Mouse (Mus musculus): ENCODE results near the gene Lrrc8d.
"Not testable (repeated sequence)": the region's sequence is repeated elsewhere in the genome, so short reads cannot be mapped to it uniquely, and the experiment has no call there.

Gene Lrrc8d

GRCm38 (mm10) chr5:105865110-105865628 lies 165.4 kb downstream of the Lrrc8d start:
- DNase-seq, result not testable (repeated sequence)

GRCm38 (mm10) chr5:105867427-105867826 lies 167.7 kb downstream of the Lrrc8d start:
- no peak for DNase-seq

GRCm38 (mm10) chr5:105867841-105868447 lies 168.2 kb downstream of the Lrrc8d start:
- DNase-seq, result peak; percentile 73

GRCm38 (mm10) chr5:105868593-105868992 lies 168.8 kb downstream of the Lrrc8d start:
- DNase-seq, result peak; percentile 82

- DNase-seq, result no peak
These were observed 170.0 kb downstream of the Lrrc8d start for GRCm38 (mm10) chr5:105869739-105870138.

- no peak for DNase-seq
These were observed 171.4 kb downstream of the Lrrc8d start for GRCm38 (mm10) chr5:105871140-105871539.

GRCm38 (mm10) chr5:105872176-105872575 lies 172.4 kb downstream of the Lrrc8d start:
- DNase-seq, result no peak

- DNase-seq, result no peak
These were observed 173.1 kb downstream of the Lrrc8d start for GRCm38 (mm10) chr5:105872916-105873315.

- DNase-seq, result no peak
These were observed 174.0 kb downstream of the Lrrc8d start for GRCm38 (mm10) chr5:105873774-105874173.

GRCm38 (mm10) chr5:105874476-105874875 lies 174.7 kb downstream of the Lrrc8d start:
- no peak for DNase-seq

GRCm38 (mm10) chr5:105876068-105876924 lies 176.5 kb downstream of the Lrrc8d start, which contains the start of gene Zfp326:
TSS of gene Zfp326 (plus strand) at chr5:105876565.
- DNase-seq, result peak; percentile 96

- no peak for DNase-seq
These were observed 177.4 kb downstream of the Lrrc8d start for GRCm38 (mm10) chr5:105876925-105877774.
